10 mouse cellular contexts compared by ENCODE assay signal in genomic region chr4:33544755-33545576, GRCm38 (mm10).
DNase-seq lines count a peak whose midpoint lies in the region; ATAC-seq lines count a peak whose summit lies in the region.
"Had no signal": no experiment of that assay in that cellular context is flagged by ENCODE, and none has a peak within 500 bp of the region (broad histone marks: within the 10 kb centered on the region; RNA-seq: fewer than 3 reads in every experiment).

No protein-coding gene starts in this region.

- H3K36me3 ChIP-seq in forebrain, embryonic 12.5 days (replicated peaks) = no peaks in the 10 kb centered on the region
- H3K36me3 ChIP-seq in hindbrain, embryonic 13.5 days = no peaks in the 10 kb centered on the region
- no peaks in the 10 kb centered on the region for H3K36me3 ChIP-seq in neural tube, embryonic 12.5 days
- H3K36me3 ChIP-seq: heart, embryonic 13.5 days had no signal

- peak; percentile 39 for DNase-seq in kidney, postnatal 10 days
- no peak for DNase-seq in kidney, adult 8-10 months
- DNase-seq in left cerebral cortex, postnatal 14 days (ENCODE audit: low spot score in 2 of 2) = no peak
- no peak for DNase-seq in heart, postnatal 10 days
- DNase-seq: right cerebral cortex, adult 18-20 months had no signal

- WGBS in forebrain, embryonic 12.5 days = 67% methylated on average over 13 of the region's 13 CpGs
- 44% methylated on average over 13 of the region's 13 CpGs for WGBS in hindbrain, embryonic 13.5 days
- WGBS in neural tube, embryonic 12.5 days = 61% methylated on average over 13 of the region's 13 CpGs

- no peaks in the 10 kb centered on the region for H3K27me3 ChIP-seq in forebrain, embryonic 12.5 days
- H3K27me3 ChIP-seq in hindbrain, embryonic 13.5 days = no peaks in the 10 kb centered on the region
- no peaks in the 10 kb centered on the region for H3K27me3 ChIP-seq in neural tube, embryonic 12.5 days (replicated peaks)

- H3K4me1 ChIP-seq in forebrain, embryonic 12.5 days = peaks cover 28% of the 10 kb centered on the region
- H3K4me1 ChIP-seq in hindbrain, embryonic 13.5 days (replicated peaks) = peaks cover 27% of the 10 kb centered on the region
- peaks cover 19% of the 10 kb centered on the region for H3K4me1 ChIP-seq in neural tube, embryonic 12.5 days
- H3K4me1 ChIP-seq: heart, embryonic 13.5 days had no signal

- no peak overlapping the region for H3K4me3 ChIP-seq in forebrain, embryonic 12.5 days (replicated peaks)
- H3K4me3 ChIP-seq in hindbrain, embryonic 13.5 days = no peak overlapping the region
- H3K4me3 ChIP-seq in neural tube, embryonic 12.5 days = no peak overlapping the region
- H3K4me3 ChIP-seq: heart, embryonic 13.5 days; layer of hippocampus, adult 2 months had no signal

- ATAC-seq in forebrain, embryonic 12.5 days (ENCODE audit: low FRiP score) = peak; percentile 51
- ATAC-seq in hindbrain, embryonic 13.5 days (ENCODE audit: low FRiP score) = peak; percentile 55; the same call in 1 of the 2 replicates
- peak; percentile 59; the same call in 1 of the 2 replicates for ATAC-seq in neural tube, embryonic 12.5 days (ENCODE audit: low FRiP score, low read depth)

- intact Hi-C loops in left cerebral cortex, postnatal 14 days (cut with DNase I) = no loop called here
- intact Hi-C loops in heart, postnatal 10 days (cut with DNase I) = no loop called here

- no peaks in the 10 kb centered on the region for H3K9me3 ChIP-seq in forebrain, embryonic 12.5 days
- no peaks in the 10 kb centered on the region for H3K9me3 ChIP-seq in hindbrain, embryonic 13.5 days
- no peaks in the 10 kb centered on the region for H3K9me3 ChIP-seq in neural tube, embryonic 12.5 days
- H3K9me3 ChIP-seq: heart, embryonic 13.5 days had no signal

- H3K27ac ChIP-seq in forebrain, embryonic 12.5 days = peak overlapping the region; percentile 43
- H3K27ac ChIP-seq in hindbrain, embryonic 13.5 days = 0 out of 2 replicates have a peak overlapping the region, but pooled peaks have one; percentile 30
- H3K27ac ChIP-seq in neural tube, embryonic 12.5 days = no peak overlapping the region
- H3K27ac ChIP-seq: heart, embryonic 13.5 days; layer of hippocampus, adult 2 months had no signal

- no peak overlapping the region for H3K9ac ChIP-seq in forebrain, embryonic 12.5 days
- 0 out of 2 replicates have a peak overlapping the region, but pooled peaks have one; percentile 35 for H3K9ac ChIP-seq in hindbrain, embryonic 13.5 days
- H3K9ac ChIP-seq in neural tube, embryonic 12.5 days = no peak overlapping the region
- H3K9ac ChIP-seq: heart, embryonic 13.5 days had no signal

- H3K4me2 ChIP-seq in forebrain, embryonic 12.5 days = 0 out of 2 replicates have a peak overlapping the region, but pooled peaks have one; percentile 8
- H3K4me2 ChIP-seq in hindbrain, embryonic 13.5 days = no peak overlapping the region
- no peak overlapping the region for H3K4me2 ChIP-seq in neural tube, embryonic 12.5 days (replicated peaks)
- H3K4me2 ChIP-seq: heart, embryonic 13.5 days had no signal
